Mouse (Mus musculus): ENCODE measurements around the gene Cfap54.

GRCm38 (mm10) chr10:92942848-92943645, 138.4 kb downstream of the Cfap54 start:
- TF ChIP-seq EP300 (optimal IDR thresholded peaks at IDR 0.05) (no peak), CTCF (IDR thresholded peaks at IDR 0.05; ENCODE audit: low read depth) (no peak)

Measured in stomach, postnatal 0 days (tissue).